In the genomic region with DNA sequence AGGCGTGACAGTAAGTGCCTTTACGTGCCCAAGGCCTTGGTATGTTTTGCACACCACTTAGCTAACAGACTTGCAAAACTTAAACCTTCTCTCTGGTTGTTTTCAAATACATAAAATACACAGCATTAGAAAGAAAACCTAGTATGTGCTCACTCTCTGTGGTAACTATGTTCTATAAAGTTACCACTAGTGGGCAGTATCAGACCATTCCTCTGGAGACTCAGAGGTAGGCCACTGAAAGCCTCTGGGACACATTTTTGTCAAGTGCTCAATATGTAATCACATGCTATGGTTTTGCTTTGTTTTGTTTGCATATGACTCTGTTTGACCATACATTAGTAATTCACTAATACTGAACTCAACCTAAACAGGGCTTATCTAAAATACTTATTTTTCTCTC, we compare ENCODE assay signal across 10 mouse cellular contexts. TPM values are rescaled to one million over a fixed set of nuclear protein-coding genes. Genes with fewer than 3 reads are reported as not detected.
DNase-seq lines count a peak whose midpoint lies in the region; ATAC-seq and TF ChIP-seq lines count a peak whose summit lies in the region.
"Had no signal": no experiment of that assay in that cellular context is flagged by ENCODE, and none has a peak within 500 bp of the region (broad histone marks: within the 10 kb centered on the region; RNA-seq: fewer than 3 reads in every experiment).

No protein-coding gene starts in this region.

- peak; percentile 81 for TF ChIP-seq CTCF in layer of hippocampus, adult 2 months (conservative IDR thresholded peaks at IDR 0.05)
- peak; percentile 51; the same call in 1 of the 2 replicates for TF ChIP-seq CTCF in brain, embryonic 14.5 days (IDR thresholded peaks at IDR 0.05; ENCODE audit: borderline replicate concordance, extremely low read depth, insufficient read depth, insufficient read length)

- no peak overlapping the region for H3K4me3 ChIP-seq in layer of hippocampus, adult 2 months

- no peak for DNase-seq in layer of hippocampus, adult 2 months (ENCODE audit: low spot score in 2 of 2)
- no peak for DNase-seq in layer of hippocampus, postnatal 25 days (ENCODE audit: extremely low spot score in 1 of 2, low spot score in 1 of 2)
- peak; percentile 65 for DNase-seq in ES-CJ7 (ENCODE audit: low read depth, low spot score)
- peak; percentile 61 for DNase-seq in brain, embryonic 14.5 days (ENCODE audit: low read depth)
- no peak for DNase-seq in frontal cortex, postnatal 14 days (ENCODE audit: low spot score in 2 of 2)
- DNase-seq in left cerebral cortex, adult 18-20 months (ENCODE audit: low spot score in 2 of 2) = no peak
- DNase-seq in cerebellum, postnatal 14 days = no peak
- DNase-seq: adrenal gland, postnatal 25 days had no signal

- peak; percentile 39 for ATAC-seq in megakaryocyte, adult 5-6 weeks (ENCODE audit: poor library complexity, severe bottlenecking)

- TF ChIP-seq POLR2A in brain, embryonic 14.5 days (IDR thresholded peaks at IDR 0.05; ENCODE audit: borderline replicate concordance, extremely low read depth, insufficient read depth, insufficient read length, poor library complexity, severe bottlenecking) = no peak

- H3K27ac ChIP-seq in layer of hippocampus, adult 2 months = no peak overlapping the region

RNA-seq across cellular contexts. Expression of a gene that starts 2.2 kb away (rescaled TPM):
- 10 to 100 TPM; 60.2 to 63.6 TPM for total RNA-seq in layer of hippocampus, adult 2 months (2021)
- total RNA-seq in layer of hippocampus, postnatal 25 days (2021) = 10 to 100 TPM; 57.7 to 61.0 TPM
- polyA plus RNA-seq in brain, embryonic 14.5 days (2012; rRNA removed) = 65.1 and 90.8 TPM in 2 replicates
- total RNA-seq in megakaryocyte, adult 5-6 weeks (2015) = 58.3 and 68.3 TPM in 2 replicates
- total RNA-seq in megakaryocyte, adult 5-6 weeks (2017) = 38.9 and 43.2 TPM in 2 replicates
- 10 to 100 TPM; 58.9 to 60.0 TPM for total RNA-seq in left cerebral cortex, adult 18-20 months (2021)

RNA-seq across cellular contexts. Expression of a gene that starts 32.4 kb away (rescaled TPM):
- total RNA-seq in layer of hippocampus, adult 2 months (2021) = under 1 TPM in 1 of 2 experiments, not detected in 1; 0.93 TPM
- total RNA-seq in layer of hippocampus, postnatal 25 days (2021) = 1 to 10 TPM; 1.3 to 1.7 TPM
- polyA plus RNA-seq in brain, embryonic 14.5 days (2012; rRNA removed) = 112 and 168 TPM in 2 replicates
- total RNA-seq in megakaryocyte, adult 5-6 weeks (2015) = not detected in 2 replicates
- total RNA-seq in megakaryocyte, adult 5-6 weeks (2017) = not detected in 2 replicates
- total RNA-seq in left cerebral cortex, adult 18-20 months (2021) = 1 to 10 TPM; 1.8 to 4.8 TPM
- total RNA-seq: heart, postnatal 25 days had no signal

RNA-seq across cellular contexts. Expression of a gene that starts 33.4 kb away (rescaled TPM):
- total RNA-seq in layer of hippocampus, adult 2 months (2021) = 10 to 100 TPM; 44.9 to 48.0 TPM
- 10 to 100 TPM; 39.9 to 46.0 TPM for total RNA-seq in layer of hippocampus, postnatal 25 days (2021)
- 6.3 and 7.3 TPM in 2 replicates for polyA plus RNA-seq in brain, embryonic 14.5 days (2012; rRNA removed)
- total RNA-seq in megakaryocyte, adult 5-6 weeks (2015) = 0.84 and 1.6 TPM in 2 replicates
- 0.62 and 3.7 TPM in 2 replicates for total RNA-seq in megakaryocyte, adult 5-6 weeks (2017)
- total RNA-seq in left cerebral cortex, adult 18-20 months (2021) = 10 to 100 TPM; 49.6 to 51.2 TPM

Comparison
In these comparisons a context has a peak if more than half of its experiments do, and no peak if none do; other contexts are left out.
1. DNase-seq: peak in ES-CJ7 (single experiment) and brain, embryonic 14.5 days (single experiment); none in layer of hippocampus, adult 2 months (0 of 2), layer of hippocampus, postnatal 25 days (0 of 2), frontal cortex, postnatal 14 days (0 of 2), left cerebral cortex, adult 18-20 months (0 of 2) and cerebellum, postnatal 14 days (0 of 2).
2. RNA of a gene that starts 33.4 kb away (total RNA-seq): 49.6 to 51.2 TPM in left cerebral cortex, adult 18-20 months, 44.9 to 48.0 TPM in layer of hippocampus, adult 2 months and 39.9 to 46.0 TPM in layer of hippocampus, postnatal 25 days; 0.62 to 3.7 TPM in megakaryocyte, adult 5-6 weeks; every median in the first group is over 4 times any median in the second.